Mouse (Mus musculus) erythroblast, embryonic 14.5 days (primary cell): Measurements from ENCODE around the gene Trim24. TPM values are rescaled to one million over a fixed set of nuclear protein-coding genes. Genes with fewer than 3 reads are reported as not detected.

ENCODE experiments used
- H3K27me3 ChIP-seq: 2 replicates; pipeline ENCODE4 v1.6.1; 2012; ENCODE audit warnings: inconsistent platforms; ENCODE audit not compliant: control insufficient read depth
- H3K36me3 ChIP-seq: 2 replicates; pipeline ENCODE4 v1.6.1; 2012; ENCODE audit warnings: mild to moderate bottlenecking, inconsistent platforms; ENCODE audit not compliant: control insufficient read depth
- H3K4me1 ChIP-seq: 2 replicates; pipeline ENCODE4 v1.6.1; 2012; ENCODE audit warnings: inconsistent platforms; ENCODE audit not compliant: control insufficient read depth
- H3K4me3 ChIP-seq: replicated peaks from 2 replicates; pipeline ENCODE3; 2012; ENCODE audit warnings: moderate library complexity, mild to moderate bottlenecking, inconsistent platforms
- H3K9me3 ChIP-seq: 2 replicates; pipeline ENCODE4 v1.6.1; 2012; ENCODE audit warnings: low read length, inconsistent platforms, mixed read lengths; ENCODE audit not compliant: control insufficient read depth
- GATA1 ChIP-seq: IDR thresholded peaks from 2 replicates; pipeline ENCODE4 v1.6.1; 2012; ENCODE audit warnings: low read length, inconsistent platforms, mixed read lengths
- TAL1 ChIP-seq: IDR thresholded peaks from 3 replicates; pipeline ENCODE4 v1.6.1; 2012; ENCODE audit warnings: low read length, inconsistent platforms, mixed read lengths
- polyA plus RNA-seq: library from polyadenylated mRNA; stranded (reverse); fragments of >175 nt; gene quantifications from 2 replicates; pipeline ENCODE4 v1.2.3, GENCODE M21; 2012

Gene Trim24
- polyA plus RNA-seq, 1 experiment: 0.66 TPM

- no peaks in the 10 kb centered on the region for H3K36me3 ChIP-seq
- H3K4me1 ChIP-seq: no peaks in the 10 kb centered on the region
- H3K4me3 ChIP-seq: no peak overlapping the region
- no peaks in the 10 kb centered on the region for H3K9me3 ChIP-seq
- no peaks in the 10 kb centered on the region for H3K27me3 ChIP-seq
- TF ChIP-seq GATA1: no peak
- TF ChIP-seq TAL1: no peak
These were observed 136.8 kb downstream of the Trim24 start for GRCm38 (mm10) chr6:38007459-38007858.

- Histone ChIP-seq H3K9me3 (no peaks in the 10 kb centered on the region), H3K4me3 (no peak overlapping the region), H3K4me1 (no peaks in the 10 kb centered on the region), H3K27me3 (no peaks in the 10 kb centered on the region), H3K36me3 (no peaks in the 10 kb centered on the region)
- TF ChIP-seq GATA1 (no peak), TAL1 (no peak)
These were observed 142.2 kb downstream of the Trim24 start for GRCm38 (mm10) chr6:38012829-38013228.

Other genes with a start within 250 kb of the Trim24 start
- gene Svopl, start 176.2 kb downstream of the Trim24 start, polyA plus RNA-seq: not detected in 2 replicates
- not detected in 2 replicates for gene Tmem213, start 238.4 kb downstream of the Trim24 start, polyA plus RNA-seq